ENCODE assay signal across 8 mouse cellular contexts in the genomic region with DNA sequence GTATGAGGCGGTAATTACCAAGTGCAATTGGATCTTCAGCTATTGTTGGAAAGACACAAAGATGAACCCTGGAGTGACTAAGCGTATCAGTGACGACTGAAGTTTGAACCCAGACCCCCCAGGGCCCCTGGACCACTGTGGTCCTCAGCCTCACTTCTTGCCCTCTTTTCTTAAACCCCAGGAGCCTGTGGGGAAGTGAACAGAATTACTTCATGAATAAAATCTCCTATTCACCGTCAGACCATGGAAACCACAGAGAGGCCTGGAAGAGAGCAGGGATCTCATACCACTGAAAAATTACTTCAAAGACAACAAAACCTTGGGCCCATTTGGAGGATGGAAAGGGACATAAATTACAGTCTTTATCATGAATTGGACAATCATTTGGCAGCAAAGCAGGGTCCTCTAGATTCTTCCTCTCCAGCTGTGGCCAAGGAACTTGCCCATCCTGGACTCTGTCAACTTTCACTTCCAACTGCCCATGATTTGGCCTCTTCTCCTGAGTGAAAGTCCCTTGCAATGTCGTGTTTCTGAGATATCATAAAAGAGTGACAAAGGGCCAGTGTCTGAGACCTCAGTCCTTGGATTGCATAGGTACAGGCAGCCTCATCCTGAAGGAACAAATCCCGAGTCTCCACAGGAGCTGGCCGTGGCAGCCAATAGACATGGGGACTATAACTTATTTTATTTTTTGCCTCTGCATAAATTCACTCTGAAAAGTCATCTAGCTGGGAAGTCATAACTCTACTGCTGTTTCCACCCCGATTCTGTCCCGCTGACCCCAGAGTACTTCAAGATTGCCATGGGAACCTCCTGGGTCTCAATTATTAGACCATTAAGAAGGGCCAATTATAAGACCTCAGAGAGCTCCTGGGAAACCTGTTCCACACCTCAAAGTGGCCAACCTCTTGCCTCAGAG. TPM values are rescaled to one million over a fixed set of nuclear protein-coding genes. Genes with fewer than 3 reads are reported as not detected.
DNase-seq lines count a peak whose midpoint lies in the region; ATAC-seq lines count a peak whose summit lies in the region.
"Had no signal": no experiment of that assay in that cellular context is flagged by ENCODE, and none has a peak within 500 bp of the region (broad histone marks: within the 10 kb centered on the region; RNA-seq: fewer than 3 reads in every experiment).

No protein-coding gene starts in this region.

- ATAC-seq in kidney, embryonic 14.5 days (ENCODE audit: low FRiP score, low TSS enrichment), result no peak
- no peak for ATAC-seq in hindbrain, embryonic 16.5 days
- no peak for ATAC-seq in neural tube, embryonic 13.5 days (ENCODE audit: low read depth)
- ATAC-seq: Patski had no signal

- peak overlapping the region; percentile 65 for H3K4me2 ChIP-seq in kidney, embryonic 14.5 days (replicated peaks; ENCODE audit: low read depth, low read length)
- peak overlapping the region; percentile 98 for H3K4me2 ChIP-seq in hindbrain, embryonic 16.5 days (ENCODE audit: low read length)
- H3K4me2 ChIP-seq in neural tube, embryonic 13.5 days, result peak overlapping the region; percentile 77

- no peak for DNase-seq in kidney, postnatal 25 days
- DNase-seq in forebrain, embryonic 10.5 days (ENCODE audit: extremely low spot score, low spot score), result no peak
- DNase-seq in layer of hippocampus, postnatal 14 days (ENCODE audit: low spot score in 2 of 2), result no peak
- no peak for DNase-seq in left cerebral cortex, postnatal 14 days (ENCODE audit: low spot score in 2 of 2)

- H3K4me3 ChIP-seq in kidney, embryonic 14.5 days (ENCODE audit: low read length), result peak overlapping the region; percentile 93
- peak overlapping the region; percentile 91 for H3K4me3 ChIP-seq in forebrain, embryonic 10.5 days
- H3K4me3 ChIP-seq in hindbrain, embryonic 16.5 days (ENCODE audit: low read length), result peak overlapping the region; percentile 65
- H3K4me3 ChIP-seq in neural tube, embryonic 13.5 days, result peak overlapping the region; percentile 69

- no peaks in the 10 kb centered on the region for H3K27me3 ChIP-seq in kidney, embryonic 14.5 days (ENCODE audit: control insufficient read depth, insufficient read depth, low read length)
- peaks cover 9% of the 10 kb centered on the region for H3K27me3 ChIP-seq in forebrain, embryonic 10.5 days (ENCODE audit: poor library complexity, severe bottlenecking)
- no peaks in the 10 kb centered on the region for H3K27me3 ChIP-seq in hindbrain, embryonic 16.5 days (replicated peaks; ENCODE audit: control insufficient read depth, insufficient read depth, low read length)
- no peaks in the 10 kb centered on the region for H3K27me3 ChIP-seq in neural tube, embryonic 13.5 days
- H3K27me3 ChIP-seq: Patski had no signal

- H3K4me1 ChIP-seq in kidney, embryonic 14.5 days (ENCODE audit: control insufficient read depth, insufficient read depth, low read length), result peaks cover 51% of the 10 kb centered on the region
- H3K4me1 ChIP-seq in forebrain, embryonic 10.5 days, result peaks cover 94% of the 10 kb centered on the region
- peaks cover 19% of the 10 kb centered on the region for H3K4me1 ChIP-seq in hindbrain, embryonic 16.5 days (ENCODE audit: control insufficient read depth, insufficient read depth, low read depth, low read length)
- peaks cover 65% of the 10 kb centered on the region for H3K4me1 ChIP-seq in neural tube, embryonic 13.5 days (replicated peaks)

- H3K36me3 ChIP-seq in kidney, embryonic 14.5 days (ENCODE audit: control insufficient read depth, insufficient read depth, low read length), result no peaks in the 10 kb centered on the region; the same call in 1 of the 2 replicates
- H3K36me3 ChIP-seq in forebrain, embryonic 10.5 days (replicated peaks), result peaks cover 25% of the 10 kb centered on the region
- no peaks in the 10 kb centered on the region for H3K36me3 ChIP-seq in hindbrain, embryonic 16.5 days (ENCODE audit: control insufficient read depth, insufficient read depth, low read length)
- no peaks in the 10 kb centered on the region for H3K36me3 ChIP-seq in neural tube, embryonic 13.5 days

- 41% methylated on average over 9 of the region's 9 CpGs for WGBS in kidney, embryonic 14.5 days
- WGBS in forebrain, embryonic 10.5 days, result 41% methylated on average over 9 of the region's 9 CpGs
- 23% methylated on average over 9 of the region's 9 CpGs for WGBS in hindbrain, embryonic 16.5 days
- 17% methylated on average over 9 of the region's 9 CpGs for WGBS in neural tube, embryonic 13.5 days

- H3K9me3 ChIP-seq in kidney, embryonic 14.5 days (ENCODE audit: control insufficient read depth, low read length), result peaks cover 5% of the 10 kb centered on the region
- no peaks in the 10 kb centered on the region for H3K9me3 ChIP-seq in forebrain, embryonic 10.5 days
- no peaks in the 10 kb centered on the region for H3K9me3 ChIP-seq in hindbrain, embryonic 16.5 days (ENCODE audit: control insufficient read depth, low read length)
- H3K9me3 ChIP-seq in neural tube, embryonic 13.5 days, result no peaks in the 10 kb centered on the region

- H3K9ac ChIP-seq in kidney, embryonic 14.5 days (ENCODE audit: low read depth, low read length), result peak overlapping the region; percentile 99; the same call in 1 of the 2 replicates
- H3K9ac ChIP-seq in hindbrain, embryonic 16.5 days (ENCODE audit: low read depth, low read length), result peak overlapping the region; percentile 88; the same call in 1 of the 2 replicates
- peak overlapping the region; percentile 95 for H3K9ac ChIP-seq in neural tube, embryonic 13.5 days

- H3K27ac ChIP-seq in kidney, embryonic 14.5 days (ENCODE audit: low read depth, low read length), result peak overlapping the region; percentile 95; the same call in 1 of the 2 replicates
- H3K27ac ChIP-seq in forebrain, embryonic 10.5 days, result peak overlapping the region; percentile 99
- H3K27ac ChIP-seq in hindbrain, embryonic 16.5 days (ENCODE audit: low read depth, low read length), result peak overlapping the region; percentile 14; the same call in 1 of the 2 replicates
- peak overlapping the region; percentile 87 for H3K27ac ChIP-seq in neural tube, embryonic 13.5 days (replicated peaks)

- intact Hi-C loops in left cerebral cortex, postnatal 14 days (cut with DNase I), result loop anchor here (5.0 kb wide), 1 partner anchor 64 kb away; no protein-coding TSS in a partner anchor

RNA-seq across cellular contexts. Expression of a gene that starts 2.6 kb away (rescaled TPM):
- polyA plus RNA-seq in kidney, embryonic 14.5 days (2014; fragmentation: Nextera tagmentation; extraction: Ambion mirVana), result 15.2 and 23.5 TPM in 2 replicates
- polyA plus RNA-seq in forebrain, embryonic 10.5 days (2016; fragmentation: Nextera tagmentation; extraction: Ambion mirVana), result 25.9 TPM in 2 replicates
- polyA plus RNA-seq in hindbrain, embryonic 16.5 days (2015; fragmentation: Nextera tagmentation; extraction: Ambion mirVana), result 12.1 and 16.4 TPM in 2 replicates
- 11.5 and 14.4 TPM in 2 replicates for polyA plus RNA-seq in neural tube, embryonic 13.5 days (2015; fragmentation: Nextera tagmentation; extraction: Ambion mirVana)
- total RNA-seq in layer of hippocampus, postnatal 14 days (2021), result 10 to 100 TPM in 1 of 2 experiments, 1 to 10 TPM in 1; 9.9 to 10.7 TPM
- 10 to 100 TPM; 19.5 to 23.9 TPM for total RNA-seq in left cerebral cortex, postnatal 14 days (2021)

Comparison
In these comparisons a context has a peak if more than half of its experiments do, and no peak if none do; other contexts are left out.
1. H3K27ac ChIP-seq: peak in every context shown above with its lines; median percentile 99 in forebrain, embryonic 10.5 days; 95 in kidney, embryonic 14.5 days; 87 in neural tube, embryonic 13.5 days; 14 in hindbrain, embryonic 16.5 days.